Mouse (Mus musculus) large intestine, adult 2 months (tissue): ENCODE results near the gene Klf3. TPM values are rescaled to one million over a fixed set of nuclear protein-coding genes. Genes with fewer than 3 reads are reported as not detected.
"Not testable (repeated sequence)": the region's sequence is repeated elsewhere in the genome, so short reads cannot be mapped to it uniquely, and the experiment has no call there.

Experiments
- DNase-seq: peaks from one replicate; pipeline ENCODE4 v3.0.0-alpha.2; 2012; ENCODE audit warnings: low read depth, low spot score
- WGBS: fragments of 180-500 bp; shearing (Covaris S2); methylation state at CpG from one replicate; pipeline ENCODE4 v1.1.7; 2018; 5-methylcytosine and 5-hydroxymethylcytosine counted together
- polyA plus RNA-seq: library from polyadenylated mRNA; depleted of rRNA; stranded (reverse); fragments of >200 nt; gene quantifications from 2 replicates; pipeline ENCODE4 v1.2.3, GENCODE M21; 2012; rRNA removed

Klf3 gene
- polyA plus RNA-seq, 1 experiment = 45.1 TPM

GRCm38 (mm10) chr5:64866331-64867050 is 63.3 kb downstream of the Klf3 start:
- peak; percentile 73 for DNase-seq
- 37% methylated on average over 5 of the region's 5 CpGs for WGBS

- no peak for DNase-seq
- WGBS = 57% methylated on average over 9 of the region's 9 CpGs
Observed at GRCm38 (mm10) chr5:64867124-64867523, 63.9 kb downstream of the Klf3 start.

- 92% methylated on average over 5 of the region's 5 CpGs for WGBS
- no peak for DNase-seq
Observed at GRCm38 (mm10) chr5:64867551-64867950, 64.4 kb downstream of the Klf3 start.

- no peak for DNase-seq
- 70% methylated on average over 12 of the region's 12 CpGs for WGBS
Observed at GRCm38 (mm10) chr5:64876086-64876830, 73.1 kb downstream of the Klf3 start.

GRCm38 (mm10) chr5:64877235-64878026 is 74.2 kb downstream of the Klf3 start:
- WGBS = 79% methylated on average over 15 of the region's 15 CpGs
- no peak for DNase-seq

- DNase-seq = no peak
Observed at GRCm38 (mm10) chr5:64878027-64878425, 74.8 kb downstream of the Klf3 start.

GRCm38 (mm10) chr5:64878526-64878925 is 75.3 kb downstream of the Klf3 start:
- DNase-seq = no peak
- WGBS = 70% methylated on average over 2 of the region's 2 CpGs

More at GRCm38 (mm10) chr5:64878027-64878425, 74.8 kb downstream of the Klf3 start:
- WGBS = 63% methylated on average over 4 of the region's 4 CpGs

- DNase-seq = no peak
- 52% methylated on average over 3 of the region's 3 CpGs for WGBS
Observed at GRCm38 (mm10) chr5:64879241-64879640, 76.1 kb downstream of the Klf3 start.

GRCm38 (mm10) chr5:64881559-64881958 is 78.4 kb downstream of the Klf3 start:
- WGBS = 93% methylated on average over 8 of the region's 10 CpGs
- DNase-seq = not testable (repeated sequence)

GRCm38 (mm10) chr5:64881976-64882375 is 78.8 kb downstream of the Klf3 start:
- WGBS = 87% methylated on average over 9 of the region's 11 CpGs
- not testable (repeated sequence) for DNase-seq

Other genes with a start within 250 kb of the Klf3 start
- gene Tlr1, start 130.2 kb downstream of the Klf3 start, polyA plus RNA-seq = 6.0 and 7.7 TPM in 2 replicates
- 0.64 and 1.0 TPM in 2 replicates for gene Tlr6, start 156.7 kb downstream of the Klf3 start, polyA plus RNA-seq
- 16.8 and 24.0 TPM in 2 replicates for gene Fam114a1, start 166.7 kb downstream of the Klf3 start, polyA plus RNA-seq